Mouse (Mus musculus): Measurements from ENCODE around the gene Tut7. TPM values are rescaled to one million over a fixed set of nuclear protein-coding genes. Genes with fewer than 3 reads are reported as not detected.

The Tut7 gene
- polyA plus RNA-seq, 1 experiment from 2014 or later, result 41.5 TPM

DNA sequence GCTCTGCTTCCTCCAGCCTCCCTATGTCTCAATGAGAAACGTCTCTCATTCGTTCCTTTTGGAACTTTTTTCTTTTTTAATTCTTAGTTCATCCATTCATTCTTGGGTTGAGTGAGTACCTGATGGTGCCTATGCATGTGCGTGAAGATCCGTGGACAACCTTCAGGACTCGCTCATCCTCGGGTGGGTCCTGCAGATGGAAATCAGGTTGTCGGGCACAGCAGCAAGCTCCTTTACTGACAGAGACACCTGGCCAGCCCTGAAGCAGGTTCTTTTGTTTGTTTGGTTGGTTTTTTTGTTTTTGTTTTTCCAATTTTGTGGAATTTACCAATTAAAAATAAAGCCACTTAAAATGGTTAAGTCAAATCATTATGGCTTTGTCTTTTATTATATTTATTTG lies 9.9 kb upstream of the Tut7 start:
- WGBS, result 80% methylated on average over 7 of the region's 7 CpGs

DNA sequence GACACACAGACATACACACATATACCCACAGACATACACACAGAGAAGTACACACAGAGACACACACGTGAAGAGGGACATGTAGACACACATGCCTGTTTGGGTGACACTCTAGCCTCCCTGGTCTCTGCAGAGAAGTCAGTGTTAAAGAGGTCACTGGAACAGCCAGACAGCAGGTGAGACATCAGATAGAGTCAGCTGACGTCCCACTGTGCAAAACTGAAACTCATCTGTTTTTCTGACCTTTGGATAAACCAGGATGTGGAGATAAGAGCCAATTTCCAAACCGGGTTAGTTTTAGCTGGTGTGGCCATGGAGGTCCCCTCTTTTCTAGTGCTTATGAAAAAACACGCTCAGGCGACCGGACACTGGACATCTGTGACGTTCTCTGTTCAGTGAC lies 9.5 kb upstream of the Tut7 start:
- Histone ChIP-seq H3K4me1 (ENCODE audit: insufficient read depth, low read depth, low read length) (no peaks in the 10 kb centered on the region; the same call in 1 of the 2 replicates), H3K27me3 (replicated peaks; ENCODE audit: insufficient read depth, low read length) (no peaks in the 10 kb centered on the region), H3K4me2 (replicated peaks; ENCODE audit: low read depth, low read length) (no peak overlapping the region), H3K9ac (replicated peaks; ENCODE audit: low read depth) (no peak overlapping the region), H3K4me3 (ENCODE audit: low read depth, low read length) (no peak overlapping the region), H3K27ac (ENCODE audit: low read length) (no peak overlapping the region), H3K9me3 (ENCODE audit: low read length) (no peaks in the 10 kb centered on the region), H3K36me3 (ENCODE audit: insufficient read depth, low read length) (no peaks in the 10 kb centered on the region)
- WGBS, result 47% methylated on average over 7 of the region's 7 CpGs
- TF ChIP-seq CTCF (IDR thresholded peaks at IDR 0.05) (no peak), EP300 (IDR thresholded peaks at IDR 0.05) (no peak)
- no peak for ATAC-seq
- DNase-seq (ENCODE audit: low spot score), result no peak

More for the DNA sequence above, 9.9 kb upstream of the Tut7 start:
- Histone ChIP-seq H3K4me2 (replicated peaks; ENCODE audit: low read depth, low read length) (no peak overlapping the region), H3K9me3 (ENCODE audit: low read length) (no peaks in the 10 kb centered on the region), H3K4me3 (ENCODE audit: low read depth, low read length) (no peak overlapping the region), H3K9ac (replicated peaks; ENCODE audit: low read depth) (no peak overlapping the region), H3K4me1 (ENCODE audit: insufficient read depth, low read depth, low read length) (no peaks in the 10 kb centered on the region; the same call in 1 of the 2 replicates), H3K36me3 (ENCODE audit: insufficient read depth, low read length) (no peaks in the 10 kb centered on the region), H3K27me3 (replicated peaks; ENCODE audit: insufficient read depth, low read length) (no peaks in the 10 kb centered on the region), H3K27ac (ENCODE audit: low read length) (no peak overlapping the region)
- no peak for ATAC-seq
- DNase-seq (ENCODE audit: low spot score), result no peak
- no peak for TF ChIP-seq EP300 (IDR thresholded peaks at IDR 0.05)
- TF ChIP-seq CTCF (IDR thresholded peaks at IDR 0.05), result no peak

DNA sequence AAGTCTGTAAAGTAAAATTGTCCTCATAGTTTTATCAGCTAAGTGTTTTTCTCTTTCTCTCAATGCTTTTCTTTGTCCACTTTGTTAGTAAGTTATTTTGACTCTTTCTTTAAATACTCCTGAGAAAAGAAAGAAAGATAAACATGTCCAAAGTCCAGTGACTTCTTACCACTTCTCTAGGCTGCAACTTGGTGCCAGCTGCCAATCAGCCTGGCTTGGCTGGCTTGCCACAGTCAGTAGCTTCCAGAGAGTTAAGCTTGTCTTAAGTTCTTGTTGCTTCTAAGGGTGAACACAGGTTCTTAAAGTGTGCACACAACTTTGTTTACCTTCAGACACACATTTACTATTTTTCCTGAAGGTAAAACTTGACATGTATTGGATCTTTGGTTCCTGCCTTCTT lies 3.0 kb upstream of the Tut7 start:
- ATAC-seq (no peak), DNase-seq (ENCODE audit: low spot score) (no peak)

DNA sequence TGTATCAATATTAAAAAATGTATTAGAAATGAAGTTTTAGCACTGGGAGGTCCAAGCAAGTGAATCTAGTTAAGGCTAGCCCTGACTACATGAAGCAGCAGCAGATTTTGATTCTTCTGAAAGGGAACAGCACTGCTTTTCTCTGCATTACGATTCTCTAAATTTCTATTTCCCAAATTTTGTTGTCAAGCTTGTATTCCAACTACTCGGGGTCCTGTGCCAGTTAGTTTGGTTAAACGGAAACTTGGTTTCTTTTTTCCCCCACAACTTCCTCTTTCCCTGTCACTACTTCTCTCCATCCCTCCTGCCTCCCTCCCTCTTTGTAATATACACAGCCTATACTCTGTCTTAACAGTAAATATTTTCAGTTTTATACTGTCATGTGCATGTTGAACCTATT lies 2.1 kb downstream of the Tut7 start:
- TF ChIP-seq CTCF (IDR thresholded peaks at IDR 0.05) (no peak), EP300 (IDR thresholded peaks at IDR 0.05) (no peak)
- Histone ChIP-seq H3K4me2 (replicated peaks; ENCODE audit: low read depth, low read length) (peak overlapping the region; percentile 68), H3K36me3 (ENCODE audit: insufficient read depth, low read length) (peaks cover 7% of the 10 kb centered on the region; the same call in 1 of the 2 replicates), H3K9me3 (ENCODE audit: low read length) (no peaks in the 10 kb centered on the region), H3K4me3 (ENCODE audit: low read depth, low read length) (peak overlapping the region; percentile 96; the same call in 1 of the 2 replicates), H3K27me3 (replicated peaks; ENCODE audit: insufficient read depth, low read length) (no peaks in the 10 kb centered on the region), H3K9ac (replicated peaks; ENCODE audit: low read depth) (no peak overlapping the region), H3K4me1 (ENCODE audit: insufficient read depth, low read depth, low read length) (peaks cover 16% of the 10 kb centered on the region; the same call in 1 of the 2 replicates), H3K27ac (ENCODE audit: low read length) (no peak overlapping the region)
- DNase-seq (ENCODE audit: low spot score) (peak; percentile 33), ATAC-seq (no peak)
- WGBS, result 60% methylated on average over 3 of the region's 3 CpGs

More for the DNA sequence above, 3.0 kb upstream of the Tut7 start:
- Histone ChIP-seq H3K27ac (ENCODE audit: low read length) (no peak overlapping the region), H3K4me3 (ENCODE audit: low read depth, low read length) (no peak overlapping the region), H3K4me2 (replicated peaks; ENCODE audit: low read depth, low read length) (no peak overlapping the region), H3K27me3 (replicated peaks; ENCODE audit: insufficient read depth, low read length) (no peaks in the 10 kb centered on the region), H3K9ac (replicated peaks; ENCODE audit: low read depth) (no peak overlapping the region), H3K36me3 (ENCODE audit: insufficient read depth, low read length) (no peaks in the 10 kb centered on the region), H3K4me1 (ENCODE audit: insufficient read depth, low read depth, low read length) (no peaks in the 10 kb centered on the region; the same call in 1 of the 2 replicates), H3K9me3 (ENCODE audit: low read length) (no peaks in the 10 kb centered on the region)
- TF ChIP-seq CTCF (IDR thresholded peaks at IDR 0.05) (no peak), EP300 (IDR thresholded peaks at IDR 0.05) (no peak)

DNA sequence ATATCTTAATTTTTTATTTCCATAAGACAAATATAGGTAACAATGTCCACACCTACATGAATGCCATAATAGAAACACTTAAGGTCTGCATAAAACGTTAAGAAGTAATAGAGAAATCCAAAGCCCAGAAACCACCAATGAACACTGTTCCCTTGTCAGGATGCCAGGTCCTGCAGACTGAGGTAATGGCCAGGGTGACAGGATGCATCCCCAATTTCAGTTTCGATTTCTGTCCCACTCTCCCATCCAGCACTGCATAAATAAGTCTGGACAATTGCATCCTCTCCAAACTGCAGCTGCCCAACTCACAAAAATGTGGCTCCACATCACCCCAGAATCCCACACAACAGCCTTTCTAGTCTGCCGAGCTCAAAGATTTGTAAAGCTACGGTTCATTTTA lies 2.8 kb downstream of the Tut7 start:
- DNase-seq (ENCODE audit: low spot score) (no peak), ATAC-seq (no peak)
- 52% methylated on average over 4 of the region's 4 CpGs for WGBS
- no peak overlapping the region for H3K9ac ChIP-seq (replicated peaks; ENCODE audit: low read depth)
- H3K4me2 ChIP-seq (replicated peaks; ENCODE audit: low read depth, low read length), result peak overlapping the region; percentile 68
- peaks cover 15% of the 10 kb centered on the region for H3K36me3 ChIP-seq (ENCODE audit: insufficient read depth, low read length)
- no peaks in the 10 kb centered on the region for H3K27me3 ChIP-seq (replicated peaks; ENCODE audit: insufficient read depth, low read length)
- H3K4me1 ChIP-seq (ENCODE audit: insufficient read depth, low read depth, low read length), result peaks cover 16% of the 10 kb centered on the region; the same call in 1 of the 2 replicates
- no peaks in the 10 kb centered on the region for H3K9me3 ChIP-seq (ENCODE audit: low read length)
- peak overlapping the region; percentile 96 for H3K4me3 ChIP-seq (ENCODE audit: low read depth, low read length)
- TF ChIP-seq CTCF (IDR thresholded peaks at IDR 0.05), result no peak
- no peak for TF ChIP-seq EP300 (IDR thresholded peaks at IDR 0.05)
- no peak overlapping the region for H3K27ac ChIP-seq (ENCODE audit: low read length)

DNA sequence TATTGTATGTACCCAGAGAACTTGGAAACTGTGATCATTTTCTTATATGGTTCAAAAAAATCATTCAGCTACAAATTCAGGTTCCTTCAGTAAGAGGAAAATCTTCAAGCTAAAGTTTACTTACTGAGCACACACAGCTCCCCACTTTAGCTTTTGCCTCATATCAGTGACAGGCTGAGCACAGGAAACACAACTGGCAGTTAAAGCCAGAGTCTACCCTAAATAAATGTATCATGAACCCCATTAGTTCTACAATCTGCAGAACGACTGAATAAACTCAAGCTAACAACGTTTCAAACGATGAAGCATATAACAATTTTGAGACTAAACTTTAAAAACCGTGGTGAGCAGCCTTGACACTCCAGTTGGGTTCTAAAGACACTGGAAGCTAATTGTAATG lies 5.6 kb downstream of the Tut7 start:
- H3K4me1 ChIP-seq (ENCODE audit: insufficient read depth, low read depth, low read length), result peaks cover 16% of the 10 kb centered on the region; the same call in 1 of the 2 replicates
- H3K27me3 ChIP-seq (replicated peaks; ENCODE audit: insufficient read depth, low read length), result no peaks in the 10 kb centered on the region
- no peak overlapping the region for H3K4me3 ChIP-seq (ENCODE audit: low read depth, low read length)
- ATAC-seq, result no peak
- H3K9ac ChIP-seq (replicated peaks; ENCODE audit: low read depth), result no peak overlapping the region
- 86% methylated on average over 4 of the region's 4 CpGs for WGBS
- peaks cover 36% of the 10 kb centered on the region for H3K36me3 ChIP-seq (ENCODE audit: insufficient read depth, low read length)
- H3K27ac ChIP-seq (ENCODE audit: low read length), result no peak overlapping the region
- no peak for TF ChIP-seq EP300 (IDR thresholded peaks at IDR 0.05)
- TF ChIP-seq CTCF (IDR thresholded peaks at IDR 0.05), result no peak
- no peak overlapping the region for H3K4me2 ChIP-seq (replicated peaks; ENCODE audit: low read depth, low read length)
- H3K9me3 ChIP-seq (ENCODE audit: low read length), result no peaks in the 10 kb centered on the region
- DNase-seq (ENCODE audit: low spot score), result no peak

DNA sequence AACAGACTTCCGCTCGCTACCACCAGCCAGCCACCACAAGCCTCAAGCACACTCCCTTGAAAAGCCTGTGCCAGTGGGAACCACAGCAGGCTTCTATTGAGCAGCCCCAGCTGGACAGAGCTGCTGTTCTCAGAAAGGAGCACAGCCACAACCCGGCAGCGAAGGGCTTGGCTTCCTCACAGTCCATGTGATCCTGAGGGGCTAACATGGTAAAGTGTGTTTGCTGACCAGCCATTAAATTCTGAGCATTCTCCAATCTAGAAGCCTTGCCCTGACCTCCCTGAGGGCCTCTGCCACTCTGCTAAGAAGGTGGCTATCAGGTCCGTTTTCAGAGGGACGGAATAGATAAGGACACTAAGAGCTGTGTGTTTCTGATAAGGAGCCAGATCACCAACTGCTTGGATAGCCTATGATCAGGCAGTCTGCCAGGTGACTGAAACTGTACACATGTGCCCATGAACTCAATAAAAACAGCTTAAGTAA lies 8.8 kb downstream of the Tut7 start:
- H3K36me3 ChIP-seq (ENCODE audit: insufficient read depth, low read length), result peaks cover 55% of the 10 kb centered on the region
- peak; percentile 20 for DNase-seq (ENCODE audit: low spot score)

More for the DNA sequence above, 8.8 kb downstream of the Tut7 start:
- H3K4me1 ChIP-seq (ENCODE audit: insufficient read depth, low read depth, low read length), result peaks cover 9% of the 10 kb centered on the region; the same call in 1 of the 2 replicates
- no peak overlapping the region for H3K27ac ChIP-seq (ENCODE audit: low read length)
- H3K4me3 ChIP-seq (ENCODE audit: low read depth, low read length), result no peak overlapping the region
- ATAC-seq, result peak; percentile 48
- 55% methylated on average over 6 of the region's 6 CpGs for WGBS
- no peak overlapping the region for H3K9ac ChIP-seq (replicated peaks; ENCODE audit: low read depth)
- H3K27me3 ChIP-seq (replicated peaks; ENCODE audit: insufficient read depth, low read length), result no peaks in the 10 kb centered on the region
- TF ChIP-seq EP300 (IDR thresholded peaks at IDR 0.05) (no peak), CTCF (IDR thresholded peaks at IDR 0.05) (no peak)
- H3K9me3 ChIP-seq (ENCODE audit: low read length), result no peaks in the 10 kb centered on the region
- H3K4me2 ChIP-seq (replicated peaks; ENCODE audit: low read depth, low read length), result no peak overlapping the region

Data from lung, postnatal 0 days (tissue).